Mouse (Mus musculus) liver, embryonic 16.5 days (tissue): ENCODE measurements around the gene Duoxa2. TPM values are rescaled to one million over a fixed set of nuclear protein-coding genes. Genes with fewer than 3 reads are reported as not detected.

Experiments
- ATAC-seq: fragments of 200-750 bp; cut with Nextera tagmentation; 2 replicates; pipeline ENCODE4 v1.8.0; 2017; ENCODE audit warnings: low read depth, mild to moderate bottlenecking, moderate number of reproducible peaks, moderate library complexity
- H3K27ac ChIP-seq: fragments of 300-500 bp; sonication (generic); 2 replicates; pipeline ENCODE4 v1.5.1; 2014; ENCODE audit warnings: mild to moderate bottlenecking, low read length
- H3K27me3 ChIP-seq: fragments of 300-500 bp; sonication (generic); 2 replicates; pipeline ENCODE4 v1.6.1; 2014; ENCODE audit warnings: low read depth, low read length, mixed read lengths; ENCODE audit not compliant: control insufficient read depth, insufficient read depth
- H3K36me3 ChIP-seq: fragments of 300-500 bp; sonication (generic); 2 replicates; pipeline ENCODE4 v1.6.1; 2014; ENCODE audit warnings: mild to moderate bottlenecking; ENCODE audit not compliant: control insufficient read depth, insufficient read depth
- H3K4me1 ChIP-seq: fragments of 300-500 bp; sonication (generic); 2 replicates; pipeline ENCODE4 v1.6.1; 2014; ENCODE audit warnings: low read depth, low read length, mixed read lengths; ENCODE audit not compliant: control insufficient read depth
- H3K4me2 ChIP-seq: fragments of 300-500 bp; sonication (generic); 2 replicates; pipeline ENCODE4 v1.6.1; 2014; ENCODE audit warnings: low read depth, low read length, mixed read lengths
- H3K4me3 ChIP-seq: fragments of 300-500 bp; sonication (generic); 2 replicates; pipeline ENCODE4 v1.5.1; 2014; ENCODE audit warnings: low read depth, mild to moderate bottlenecking, low read length
- H3K9ac ChIP-seq: fragments of 300-500 bp; sonication (generic); 2 replicates; pipeline ENCODE4 v1.6.1; 2014; ENCODE audit warnings: low read depth, low read length
- H3K9me3 ChIP-seq: fragments of 300-500 bp; sonication (generic); replicated peaks from 2 replicates; pipeline ENCODE4 v1.6.1; 2016; ENCODE audit warnings: low read length; ENCODE audit not compliant: control insufficient read depth
- WGBS: fragments of 180-500 bp; shearing (Covaris S2); extraction: QIAGEN DNeasy Blood & Tissue Kit; methylation state at CpG from one replicate; pipeline ENCODE4 v1.1.7; 2014; ENCODE audit not compliant: insufficient replicate concordance; 5-methylcytosine and 5-hydroxymethylcytosine counted together
- polyA plus RNA-seq: library from polyadenylated mRNA; unstranded; fragments of >200 nt; fragmentation: Nextera tagmentation; extraction: Ambion mirVana; gene quantifications from 2 replicates; pipeline ENCODE4 v1.2.1, GENCODE M21; 2015

The Duoxa2 gene
- polyA plus RNA-seq, 1 experiment from 2014 or later: not detected

GRCm38 (mm10) chr2:122304544-122304943 lies 5.8 kb downstream of the Duoxa2 start:
- no peaks in the 10 kb centered on the region for H3K36me3 ChIP-seq
- no peak for ATAC-seq
- 71% methylated on average over 6 of the region's 6 CpGs for WGBS
- no peak overlapping the region for H3K4me3 ChIP-seq
- H3K4me2 ChIP-seq: no peak overlapping the region
- H3K9ac ChIP-seq: no peak overlapping the region
- no peak overlapping the region for H3K27ac ChIP-seq
- H3K27me3 ChIP-seq: peaks cover 52% of the 10 kb centered on the region
- H3K9me3 ChIP-seq: no peaks in the 10 kb centered on the region
- H3K4me1 ChIP-seq: peaks cover 6% of the 10 kb centered on the region

- no peak overlapping the region for H3K4me3 ChIP-seq
- H3K27me3 ChIP-seq: peaks cover 45% of the 10 kb centered on the region
- H3K9me3 ChIP-seq: no peaks in the 10 kb centered on the region
- 68% methylated on average over 16 of the region's 16 CpGs for WGBS
- H3K9ac ChIP-seq: no peak overlapping the region
- no peak for ATAC-seq
- no peak overlapping the region for H3K27ac ChIP-seq
- H3K4me1 ChIP-seq: peaks cover 6% of the 10 kb centered on the region
- H3K4me2 ChIP-seq: no peak overlapping the region
- H3K36me3 ChIP-seq: no peaks in the 10 kb centered on the region
Measured at GRCm38 (mm10) chr2:122305097-122305892, 6.6 kb downstream of the Duoxa2 start.

DNA sequence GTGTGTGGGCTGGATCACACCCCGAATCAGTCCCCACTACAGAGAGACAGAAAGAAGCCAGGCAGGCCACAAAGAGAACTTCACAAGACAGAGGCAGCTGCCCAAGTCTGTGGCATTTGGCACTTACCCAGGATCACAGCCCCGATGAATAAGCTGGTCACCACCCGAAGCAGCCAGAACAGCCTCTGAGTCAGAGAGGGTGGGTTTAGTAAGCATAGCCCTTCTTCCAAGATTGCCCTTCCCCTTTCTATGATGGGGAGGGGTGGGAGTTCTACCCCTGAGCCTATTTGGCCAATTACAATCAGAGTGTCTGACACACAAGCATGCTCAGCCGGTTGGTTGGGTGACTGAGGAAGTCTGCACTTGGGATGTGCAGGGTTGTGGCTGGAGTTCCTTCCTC lies 7.5 kb downstream of the Duoxa2 start:
- Histone ChIP-seq H3K36me3 (no peaks in the 10 kb centered on the region), H3K4me3 (no peak overlapping the region), H3K9ac (no peak overlapping the region), H3K4me1 (peaks cover 6% of the 10 kb centered on the region), H3K4me2 (no peak overlapping the region), H3K27me3 (peaks cover 36% of the 10 kb centered on the region), H3K27ac (no peak overlapping the region), H3K9me3 (no peaks in the 10 kb centered on the region)
- ATAC-seq: no peak
- WGBS: 24% methylated on average over 4 of the region's 4 CpGs

GRCm38 (mm10) chr2:122309647-122310046 lies 10.9 kb downstream of the Duoxa2 start:
- H3K9me3 ChIP-seq: no peaks in the 10 kb centered on the region
- H3K4me3 ChIP-seq: no peak overlapping the region
- no peak overlapping the region for H3K9ac ChIP-seq
- no peak for ATAC-seq
- peaks cover 44% of the 10 kb centered on the region for H3K27me3 ChIP-seq
- no peaks in the 10 kb centered on the region for H3K36me3 ChIP-seq
- no peaks in the 10 kb centered on the region for H3K4me1 ChIP-seq
- WGBS: 38% methylated on average over 3 of the region's 3 CpGs
- no peak overlapping the region for H3K27ac ChIP-seq
- H3K4me2 ChIP-seq: no peak overlapping the region

DNA sequence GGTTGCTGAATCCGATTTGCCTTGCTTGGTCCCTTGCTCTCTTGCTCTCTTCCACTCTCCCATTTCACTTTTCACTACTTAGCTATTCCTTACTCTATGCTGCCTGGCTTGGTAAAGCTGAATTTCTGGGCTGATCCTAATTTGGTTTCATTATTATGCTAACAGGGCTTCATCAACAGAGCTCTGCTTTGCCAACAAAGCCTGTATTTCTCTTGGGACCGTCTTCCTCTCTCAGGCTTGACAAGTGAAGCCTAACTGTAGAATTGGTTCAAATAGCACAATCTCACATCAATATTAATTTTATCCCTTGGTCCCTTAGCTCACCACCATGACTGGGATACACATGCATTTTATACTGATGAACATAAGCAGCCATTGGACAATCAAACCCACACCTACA lies 12.9 kb downstream of the Duoxa2 start:
- 43% methylated on average over 2 of the region's 2 CpGs for whole genome bisulfite sequencing
- H3K4me3 ChIP-seq: no peak overlapping the region
- no peak for ATAC-seq

GRCm38 (mm10) chr2:122312722-122313417 lies 14.2 kb downstream of the Duoxa2 start:
- H3K9ac ChIP-seq: no peak overlapping the region
- H3K4me2 ChIP-seq: peak overlapping the region; percentile 27
- H3K4me1 ChIP-seq: no peaks in the 10 kb centered on the region
- ATAC-seq: no peak
- H3K36me3 ChIP-seq: no peaks in the 10 kb centered on the region
- 0 out of 2 replicates have a peak overlapping the region, but pooled peaks have one; percentile 4 for H3K4me3 ChIP-seq
- peaks cover 36% of the 10 kb centered on the region for H3K27me3 ChIP-seq
- H3K27ac ChIP-seq: no peak overlapping the region
- 3% methylated on average over 27 of the region's 27 CpGs for WGBS
- no peaks in the 10 kb centered on the region for H3K9me3 ChIP-seq

More for the DNA sequence above, 12.9 kb downstream of the Duoxa2 start:
- Histone ChIP-seq H3K9me3 (no peaks in the 10 kb centered on the region), H3K27me3 (peaks cover 44% of the 10 kb centered on the region), H3K9ac (no peak overlapping the region), H3K36me3 (no peaks in the 10 kb centered on the region), H3K4me1 (no peaks in the 10 kb centered on the region), H3K4me2 (no peak overlapping the region), H3K27ac (no peak overlapping the region)

GRCm38 (mm10) chr2:122313536-122313935 lies 14.8 kb downstream of the Duoxa2 start, which contains the start of gene Duoxa1:
Duoxa1 (minus strand) TSS chr2:122313730.
- Histone ChIP-seq H3K27me3 (peaks cover 34% of the 10 kb centered on the region), H3K4me2 (peak within 1 kb of the TSS; percentile 27), H3K36me3 (no peaks in the 10 kb centered on the region), H3K4me1 (no peaks in the 10 kb centered on the region), H3K9me3 (no peaks in the 10 kb centered on the region), H3K27ac (no peak within 1 kb of the TSS), H3K4me3 (0 out of 2 replicates have a peak within 1 kb of the TSS, but pooled peaks have one; percentile 4), H3K9ac (no peak within 1 kb of the TSS)
- WGBS: 8% methylated on average over 24 of the region's 24 CpGs
- no peak for ATAC-seq

GRCm38 (mm10) chr2:122315372-122315771 lies 16.7 kb downstream of the Duoxa2 start, which contains the start of gene Duox1:
Duox1 (plus strand) TSS chr2:122315672.
- Histone ChIP-seq H3K36me3 (no peaks in the 10 kb centered on the region), H3K4me3 (no peak within 1 kb of the TSS), H3K27me3 (peaks cover 32% of the 10 kb centered on the region), H3K9me3 (no peaks in the 10 kb centered on the region), H3K27ac (no peak within 1 kb of the TSS), H3K4me2 (no peak within 1 kb of the TSS), H3K9ac (no peak within 1 kb of the TSS), H3K4me1 (no peaks in the 10 kb centered on the region)
- ATAC-seq: no peak
- 66% methylated on average over 7 of the region's 7 CpGs for WGBS

- Histone ChIP-seq H3K9ac (no peak overlapping the region), H3K36me3 (no peaks in the 10 kb centered on the region), H3K9me3 (no peaks in the 10 kb centered on the region), H3K4me3 (no peak overlapping the region), H3K27ac (no peak overlapping the region), H3K4me2 (no peak overlapping the region), H3K27me3 (peaks cover 25% of the 10 kb centered on the region), H3K4me1 (no peaks in the 10 kb centered on the region)
- WGBS: 56% methylated on average over 4 of the region's 4 CpGs
- no peak for ATAC-seq
Measured at GRCm38 (mm10) chr2:122317384-122317783, 18.7 kb downstream of the Duoxa2 start.
